Mouse (Mus musculus): ENCODE measurements around the gene Eva1b. TPM values are rescaled to one million over a fixed set of nuclear protein-coding genes. Genes with fewer than 3 reads are reported as not detected.

Eva1b gene
- total RNA-seq, 1 experiment: 48.7 TPM

GRCm38 (mm10) chr4:126132636-126133264 lies 14.8 kb upstream of the Eva1b start:
- no peak overlapping the region for H3K9ac ChIP-seq (ENCODE audit: insufficient read depth, low read depth, low read length, poor library complexity, severe bottlenecking)
- H3K4me1 ChIP-seq (ENCODE audit: control insufficient read depth in 2 of 2, insufficient read depth in 2 of 2, low read length in 2 of 2, poor library complexity in 1 of 2): no peaks in the 10 kb centered on the region; a peak in 1 of 4 replicates
- no peak for TF ChIP-seq ZNF384 (IDR thresholded peaks at IDR 0.05; ENCODE audit: low read depth, low read length)
- no peak for TF ChIP-seq ZC3H11A (IDR thresholded peaks at IDR 0.05; ENCODE audit: borderline replicate concordance, low read depth, low read length)
- peaks cover 35% of the 10 kb centered on the region for H3K36me3 ChIP-seq (ENCODE audit: control insufficient read depth, insufficient read depth, low read length, poor library complexity, severe bottlenecking)
- no peak overlapping the region for H3K4me3 ChIP-seq (ENCODE audit: insufficient read depth in 1 of 2, low read depth in 1 of 2, low read length in 2 of 2, poor library complexity in 1 of 2, severe bottlenecking in 1 of 2)
- H3K27ac ChIP-seq (ENCODE audit: insufficient read depth, low read depth, low read length, poor library complexity, severe bottlenecking): no peak overlapping the region
- H3K9me3 ChIP-seq (ENCODE audit: control insufficient read depth, insufficient read depth, low read depth, low read length): no peaks in the 10 kb centered on the region
- in situ Hi-C loops (cut with MboI; ENCODE audit: low sequenced_read_pairs in 2 of 2, unreplicated experiment in 2 of 2): no loop called here
- DNase-seq (ENCODE audit: low read depth, low spot score): no peak

GRCm38 (mm10) chr4:126134236-126134635 lies 13.3 kb upstream of the Eva1b start:
- H3K9me3 ChIP-seq (ENCODE audit: control insufficient read depth, insufficient read depth, low read depth, low read length): no peaks in the 10 kb centered on the region
- no peak overlapping the region for H3K27ac ChIP-seq (ENCODE audit: insufficient read depth, low read depth, low read length, poor library complexity, severe bottlenecking)
- in situ Hi-C loops (cut with MboI; ENCODE audit: low sequenced_read_pairs in 2 of 2, unreplicated experiment in 2 of 2): no loop called here
- no peak for DNase-seq (ENCODE audit: low read depth, low spot score)
- TF ChIP-seq MAFK (IDR thresholded peaks at IDR 0.05; ENCODE audit: insufficient read depth, low read depth, low read length): no peak
- no peaks in the 10 kb centered on the region; a peak in 1 of 4 replicates for H3K4me1 ChIP-seq (ENCODE audit: control insufficient read depth in 2 of 2, insufficient read depth in 2 of 2, low read length in 2 of 2, poor library complexity in 1 of 2)
- no peak overlapping the region for H3K9ac ChIP-seq (ENCODE audit: insufficient read depth, low read depth, low read length, poor library complexity, severe bottlenecking)
- H3K36me3 ChIP-seq (ENCODE audit: control insufficient read depth, insufficient read depth, low read length, poor library complexity, severe bottlenecking): peaks cover 37% of the 10 kb centered on the region
- H3K4me3 ChIP-seq (ENCODE audit: insufficient read depth in 1 of 2, low read depth in 1 of 2, low read length in 2 of 2, poor library complexity in 1 of 2, severe bottlenecking in 1 of 2): no peak overlapping the region

- Histone ChIP-seq H3K27ac (ENCODE audit: insufficient read depth, low read depth, low read length, poor library complexity, severe bottlenecking) (no peak overlapping the region), H3K36me3 (ENCODE audit: control insufficient read depth, insufficient read depth, low read length, poor library complexity, severe bottlenecking) (peaks cover 35% of the 10 kb centered on the region), H3K4me1 (ENCODE audit: control insufficient read depth in 2 of 2, insufficient read depth in 2 of 2, low read length in 2 of 2, poor library complexity in 1 of 2) (no peaks in the 10 kb centered on the region; a peak in 1 of 4 replicates), H3K4me3 (ENCODE audit: insufficient read depth in 1 of 2, low read depth in 1 of 2, low read length in 2 of 2, poor library complexity in 1 of 2, severe bottlenecking in 1 of 2) (no peak overlapping the region), H3K9ac (ENCODE audit: insufficient read depth, low read depth, low read length, poor library complexity, severe bottlenecking) (no peak overlapping the region), H3K9me3 (ENCODE audit: control insufficient read depth, insufficient read depth, low read depth, low read length) (no peaks in the 10 kb centered on the region)
- in situ Hi-C loops (cut with MboI; ENCODE audit: low sequenced_read_pairs in 2 of 2, unreplicated experiment in 2 of 2): no loop called here
- TF ChIP-seq ZNF384 (IDR thresholded peaks at IDR 0.05; ENCODE audit: low read depth, low read length) (no peak), ZC3H11A (IDR thresholded peaks at IDR 0.05; ENCODE audit: borderline replicate concordance, low read depth, low read length) (no peak), MAFK (IDR thresholded peaks at IDR 0.05; ENCODE audit: insufficient read depth, low read depth, low read length) (no peak), CHD2 (IDR thresholded peaks at IDR 0.05; ENCODE audit: low read depth, low read length) (no peak), HCFC1 (IDR thresholded peaks at IDR 0.05; ENCODE audit: borderline replicate concordance, insufficient read depth, low read length) (no peak)
- no peak for DNase-seq (ENCODE audit: low read depth, low spot score)
Measured at GRCm38 (mm10) chr4:126134639-126135038, 12.9 kb upstream of the Eva1b start.

- DNase-seq (ENCODE audit: low read depth, low spot score): no peak
- Histone ChIP-seq H3K4me1 (ENCODE audit: control insufficient read depth in 2 of 2, insufficient read depth in 2 of 2, low read length in 2 of 2, poor library complexity in 1 of 2) (no peaks in the 10 kb centered on the region; a peak in 1 of 4 replicates), H3K4me3 (ENCODE audit: insufficient read depth in 1 of 2, low read depth in 1 of 2, low read length in 2 of 2, poor library complexity in 1 of 2, severe bottlenecking in 1 of 2) (no peak overlapping the region), H3K9ac (ENCODE audit: insufficient read depth, low read depth, low read length, poor library complexity, severe bottlenecking) (no peak overlapping the region), H3K9me3 (ENCODE audit: control insufficient read depth, insufficient read depth, low read depth, low read length) (no peaks in the 10 kb centered on the region), H3K36me3 (ENCODE audit: control insufficient read depth, insufficient read depth, low read length, poor library complexity, severe bottlenecking) (peaks cover 31% of the 10 kb centered on the region; the same call in 1 of the 2 replicates), H3K27ac (ENCODE audit: insufficient read depth, low read depth, low read length, poor library complexity, severe bottlenecking) (no peak overlapping the region)
- in situ Hi-C loops (cut with MboI; ENCODE audit: low sequenced_read_pairs in 2 of 2, unreplicated experiment in 2 of 2): no loop called here
- TF ChIP-seq MAFK (IDR thresholded peaks at IDR 0.05; ENCODE audit: insufficient read depth, low read depth, low read length) (no peak), ZC3H11A (IDR thresholded peaks at IDR 0.05; ENCODE audit: borderline replicate concordance, low read depth, low read length) (no peak), CHD2 (IDR thresholded peaks at IDR 0.05; ENCODE audit: low read depth, low read length) (no peak), ZNF384 (IDR thresholded peaks at IDR 0.05; ENCODE audit: low read depth, low read length) (no peak), HCFC1 (IDR thresholded peaks at IDR 0.05; ENCODE audit: borderline replicate concordance, insufficient read depth, low read length) (no peak)
Measured at GRCm38 (mm10) chr4:126137773-126138172, 9.8 kb upstream of the Eva1b start.

- H3K9ac ChIP-seq (ENCODE audit: insufficient read depth, low read depth, low read length, poor library complexity, severe bottlenecking): no peak overlapping the region
- no peak overlapping the region for H3K4me3 ChIP-seq (ENCODE audit: insufficient read depth in 1 of 2, low read depth in 1 of 2, low read length in 2 of 2, poor library complexity in 1 of 2, severe bottlenecking in 1 of 2)
- no peak overlapping the region for H3K27ac ChIP-seq (ENCODE audit: insufficient read depth, low read depth, low read length, poor library complexity, severe bottlenecking)
- H3K36me3 ChIP-seq (ENCODE audit: control insufficient read depth, insufficient read depth, low read length, poor library complexity, severe bottlenecking): peaks cover 24% of the 10 kb centered on the region; the same call in 1 of the 2 replicates
- in situ Hi-C loops (cut with MboI; ENCODE audit: low sequenced_read_pairs in 2 of 2, unreplicated experiment in 2 of 2): no loop called here
- no peaks in the 10 kb centered on the region; a peak in 1 of 4 replicates for H3K4me1 ChIP-seq (ENCODE audit: control insufficient read depth in 2 of 2, insufficient read depth in 2 of 2, low read length in 2 of 2, poor library complexity in 1 of 2)
- DNase-seq (ENCODE audit: low read depth, low spot score): no peak
- TF ChIP-seq ZNF384 (IDR thresholded peaks at IDR 0.05; ENCODE audit: low read depth, low read length): no peak
- TF ChIP-seq MAFK (IDR thresholded peaks at IDR 0.05; ENCODE audit: insufficient read depth, low read depth, low read length): no peak
- TF ChIP-seq CHD2 (IDR thresholded peaks at IDR 0.05; ENCODE audit: low read depth, low read length): no peak
- TF ChIP-seq ZC3H11A (IDR thresholded peaks at IDR 0.05; ENCODE audit: borderline replicate concordance, low read depth, low read length): no peak
- TF ChIP-seq HCFC1 (IDR thresholded peaks at IDR 0.05; ENCODE audit: borderline replicate concordance, insufficient read depth, low read length): no peak
- no peaks in the 10 kb centered on the region for H3K9me3 ChIP-seq (ENCODE audit: control insufficient read depth, insufficient read depth, low read depth, low read length)
Measured at GRCm38 (mm10) chr4:126141021-126141420, 6.5 kb upstream of the Eva1b start.
